Mouse (Mus musculus): ENCODE results near the gene Trmt61a. TPM values are rescaled to one million over a fixed set of nuclear protein-coding genes. Genes with fewer than 3 reads are reported as not detected.
"Not testable (repeated sequence)": the region's sequence is repeated elsewhere in the genome, so short reads cannot be mapped to it uniquely, and the experiment has no call there.

The Trmt61a gene
- 11.3 and 12.7 TPM in 2 replicates for polyA plus RNA-seq (2015; fragmentation: Nextera tagmentation; extraction: Ambion mirVana)

GRCm38 (mm10) chr12:111677882-111678669 is at the start of gene Trmt61a:
Trmt61a (plus strand) TSS chr12:111678105.
- Histone ChIP-seq H3K4me3 (ENCODE audit: low read length) (peak within 1 kb of the TSS; percentile 73), H3K9ac (ENCODE audit: low read depth, low read length) (peak within 1 kb of the TSS; percentile 79), H3K36me3 (ENCODE audit: control insufficient read depth, insufficient read depth, low read length) (no peaks in the 10 kb centered on the region; the same call in 1 of the 2 replicates), H3K9me3 (ENCODE audit: control insufficient read depth, low read length) (no peaks in the 10 kb centered on the region), H3K27me3 (replicated peaks; ENCODE audit: control insufficient read depth, insufficient read depth, low read length) (no peaks in the 10 kb centered on the region), H3K27ac (ENCODE audit: low read length) (peak within 1 kb of the TSS; percentile 99), H3K4me1 (ENCODE audit: control insufficient read depth, insufficient read depth, low read length) (peaks cover 49% of the 10 kb centered on the region), H3K4me2 (ENCODE audit: low read depth, low read length) (peak within 1 kb of the TSS; percentile 92)
- WGBS = under 1% methylated on average over 51 of the region's 51 CpGs
- ATAC-seq = peak; percentile 67

- Histone ChIP-seq H3K4me3 (ENCODE audit: low read length) (no peak overlapping the region), H3K4me2 (ENCODE audit: low read depth, low read length) (no peak overlapping the region), H3K27ac (ENCODE audit: low read length) (no peak overlapping the region), H3K9ac (ENCODE audit: low read depth, low read length) (no peak overlapping the region), H3K4me1 (ENCODE audit: control insufficient read depth, insufficient read depth, low read length) (no peaks in the 10 kb centered on the region), H3K36me3 (ENCODE audit: control insufficient read depth, insufficient read depth, low read length) (peaks cover 12% of the 10 kb centered on the region), H3K27me3 (replicated peaks; ENCODE audit: control insufficient read depth, insufficient read depth, low read length) (no peaks in the 10 kb centered on the region), H3K9me3 (ENCODE audit: control insufficient read depth, low read length) (no peaks in the 10 kb centered on the region)
- WGBS = 60% methylated on average over 6 of the region's 6 CpGs
- peak; percentile 79 for ATAC-seq
Measured at GRCm38 (mm10) chr12:111648061-111648645, 29.8 kb upstream of the Trmt61a start.

- H3K9ac ChIP-seq (ENCODE audit: low read depth, low read length) = no peak overlapping the region
- no peak overlapping the region for H3K4me3 ChIP-seq (ENCODE audit: low read length)
- no peaks in the 10 kb centered on the region for H3K4me1 ChIP-seq (ENCODE audit: control insufficient read depth, insufficient read depth, low read length)
- H3K27ac ChIP-seq (ENCODE audit: low read length) = no peak overlapping the region
- ATAC-seq = 0 out of 2 replicates have a peak, but pooled peaks have one; percentile 5
- H3K27me3 ChIP-seq (replicated peaks; ENCODE audit: control insufficient read depth, insufficient read depth, low read length) = no peaks in the 10 kb centered on the region
- H3K4me2 ChIP-seq (ENCODE audit: low read depth, low read length) = no peak overlapping the region
- peaks cover 11% of the 10 kb centered on the region for H3K36me3 ChIP-seq (ENCODE audit: control insufficient read depth, insufficient read depth, low read length)
- H3K9me3 ChIP-seq (ENCODE audit: control insufficient read depth, low read length) = no peaks in the 10 kb centered on the region
- WGBS = 89% methylated on average over 3 of the region's 3 CpGs
Measured at GRCm38 (mm10) chr12:111652953-111653352, 25.0 kb upstream of the Trmt61a start.

- no peak overlapping the region for H3K4me3 ChIP-seq (ENCODE audit: low read length)
- ATAC-seq = peak; percentile 60; the same call in 1 of the 2 replicates
- H3K4me2 ChIP-seq (ENCODE audit: low read depth, low read length) = no peak overlapping the region
- H3K9ac ChIP-seq (ENCODE audit: low read depth, low read length) = no peak overlapping the region
- 33% methylated on average over 3 of the region's 3 CpGs for WGBS
- H3K4me1 ChIP-seq (ENCODE audit: control insufficient read depth, insufficient read depth, low read length) = no peaks in the 10 kb centered on the region
- no peaks in the 10 kb centered on the region for H3K27me3 ChIP-seq (replicated peaks; ENCODE audit: control insufficient read depth, insufficient read depth, low read length)
- H3K9me3 ChIP-seq (ENCODE audit: control insufficient read depth, low read length) = no peaks in the 10 kb centered on the region
- no peak overlapping the region for H3K27ac ChIP-seq (ENCODE audit: low read length)
- peaks cover 11% of the 10 kb centered on the region for H3K36me3 ChIP-seq (ENCODE audit: control insufficient read depth, insufficient read depth, low read length)
Measured at GRCm38 (mm10) chr12:111653434-111653833, 24.5 kb upstream of the Trmt61a start.

GRCm38 (mm10) chr12:111655695-111656094 is 22.2 kb upstream of the Trmt61a start:
- H3K27me3 ChIP-seq (replicated peaks; ENCODE audit: control insufficient read depth, insufficient read depth, low read length) = no peaks in the 10 kb centered on the region
- H3K9ac ChIP-seq (ENCODE audit: low read depth, low read length) = no peak overlapping the region
- H3K36me3 ChIP-seq (ENCODE audit: control insufficient read depth, insufficient read depth, low read length) = peaks cover 7% of the 10 kb centered on the region
- no peak overlapping the region for H3K27ac ChIP-seq (ENCODE audit: low read length)
- H3K4me1 ChIP-seq (ENCODE audit: control insufficient read depth, insufficient read depth, low read length) = no peaks in the 10 kb centered on the region
- no peaks in the 10 kb centered on the region for H3K9me3 ChIP-seq (ENCODE audit: control insufficient read depth, low read length)
- ATAC-seq = no peak
- no peak overlapping the region for H3K4me3 ChIP-seq (ENCODE audit: low read length)
- 91% methylated on average over 11 of the region's 11 CpGs for WGBS
- H3K4me2 ChIP-seq (ENCODE audit: low read depth, low read length) = no peak overlapping the region

GRCm38 (mm10) chr12:111659331-111659730 is 18.6 kb upstream of the Trmt61a start:
- peaks cover 13% of the 10 kb centered on the region for H3K4me1 ChIP-seq (ENCODE audit: control insufficient read depth, insufficient read depth, low read length)
- H3K4me2 ChIP-seq (ENCODE audit: low read depth, low read length) = no peak overlapping the region
- H3K27ac ChIP-seq (ENCODE audit: low read length) = no peak overlapping the region
- no peak for ATAC-seq
- 92% methylated on average over 4 of the region's 4 CpGs for WGBS
- no peak overlapping the region for H3K4me3 ChIP-seq (ENCODE audit: low read length)
- H3K27me3 ChIP-seq (replicated peaks; ENCODE audit: control insufficient read depth, insufficient read depth, low read length) = no peaks in the 10 kb centered on the region
- H3K9me3 ChIP-seq (ENCODE audit: control insufficient read depth, low read length) = no peaks in the 10 kb centered on the region
- no peak overlapping the region for H3K9ac ChIP-seq (ENCODE audit: low read depth, low read length)
- peaks cover 7% of the 10 kb centered on the region for H3K36me3 ChIP-seq (ENCODE audit: control insufficient read depth, insufficient read depth, low read length)

- ATAC-seq = no peak
- no peak overlapping the region for H3K4me2 ChIP-seq (ENCODE audit: low read depth, low read length)
- no peak overlapping the region for H3K9ac ChIP-seq (ENCODE audit: low read depth, low read length)
- H3K9me3 ChIP-seq (ENCODE audit: control insufficient read depth, low read length) = no peaks in the 10 kb centered on the region
- no peaks in the 10 kb centered on the region for H3K27me3 ChIP-seq (replicated peaks; ENCODE audit: control insufficient read depth, insufficient read depth, low read length)
- H3K27ac ChIP-seq (ENCODE audit: low read length) = no peak overlapping the region
- no peak overlapping the region for H3K4me3 ChIP-seq (ENCODE audit: low read length)
- H3K36me3 ChIP-seq (ENCODE audit: control insufficient read depth, insufficient read depth, low read length) = peaks cover 7% of the 10 kb centered on the region
- WGBS = 97% methylated on average over 1 of the region's 1 CpGs
- H3K4me1 ChIP-seq (ENCODE audit: control insufficient read depth, insufficient read depth, low read length) = peaks cover 18% of the 10 kb centered on the region
Measured at GRCm38 (mm10) chr12:111660628-111661027, 17.3 kb upstream of the Trmt61a start.

GRCm38 (mm10) chr12:111661554-111661953 is 16.4 kb upstream of the Trmt61a start:
- H3K4me2 ChIP-seq (ENCODE audit: low read depth, low read length); H3K27me3 ChIP-seq (replicated peaks; ENCODE audit: control insufficient read depth, insufficient read depth, low read length); H3K27ac ChIP-seq (ENCODE audit: low read length); ATAC-seq; H3K36me3 ChIP-seq (ENCODE audit: control insufficient read depth, insufficient read depth, low read length); H3K9me3 ChIP-seq (ENCODE audit: control insufficient read depth, low read length); H3K9ac ChIP-seq (ENCODE audit: low read depth, low read length); H3K4me3 ChIP-seq (ENCODE audit: low read length): not testable (repeated sequence)
- H3K4me1 ChIP-seq (ENCODE audit: control insufficient read depth, insufficient read depth, low read length) = peaks cover 18% of the 10 kb centered on the region
- 97% methylated on average over 11 of the region's 11 CpGs for WGBS

- H3K36me3 ChIP-seq (ENCODE audit: control insufficient read depth, insufficient read depth, low read length) = no peaks in the 10 kb centered on the region
- H3K27me3 ChIP-seq (replicated peaks; ENCODE audit: control insufficient read depth, insufficient read depth, low read length) = no peaks in the 10 kb centered on the region
- no peak overlapping the region for H3K4me3 ChIP-seq (ENCODE audit: low read length)
- H3K4me1 ChIP-seq (ENCODE audit: control insufficient read depth, insufficient read depth, low read length) = peaks cover 18% of the 10 kb centered on the region
- H3K4me2 ChIP-seq (ENCODE audit: low read depth, low read length) = no peak overlapping the region
- H3K9ac ChIP-seq (ENCODE audit: low read depth, low read length) = peak overlapping the region; percentile 39; the same call in 1 of the 2 replicates
- 0 out of 2 replicates have a peak, but pooled peaks have one; percentile 5 for ATAC-seq
- peak overlapping the region; percentile 53 for H3K27ac ChIP-seq (ENCODE audit: low read length)
- WGBS = 48% methylated on average over 17 of the region's 17 CpGs
- H3K9me3 ChIP-seq (ENCODE audit: control insufficient read depth, low read length) = no peaks in the 10 kb centered on the region
Measured at GRCm38 (mm10) chr12:111663228-111664143, 14.4 kb upstream of the Trmt61a start.

Measured in intestine, embryonic 16.5 days (tissue).